Mouse (Mus musculus) cerebellum, postnatal 4 days (tissue): ENCODE data around the gene Cysrt1.
A peak's percentile ranks its signal among the peaks of the same experiment; 100 is the strongest.
"Not testable (repeated sequence)": the region's sequence is repeated elsewhere in the genome, so short reads cannot be mapped to it uniquely, and the experiment has no call there.

ENCODE experiments used
- DNase-seq, 2 experiments: peaks; one replicate each; pipeline ENCODE4 v3.0.0; 2022; ENCODE audit warnings: low spot score in 2 of 2, mixed read lengths in 1 of 2

Gene Cysrt1

DNA sequence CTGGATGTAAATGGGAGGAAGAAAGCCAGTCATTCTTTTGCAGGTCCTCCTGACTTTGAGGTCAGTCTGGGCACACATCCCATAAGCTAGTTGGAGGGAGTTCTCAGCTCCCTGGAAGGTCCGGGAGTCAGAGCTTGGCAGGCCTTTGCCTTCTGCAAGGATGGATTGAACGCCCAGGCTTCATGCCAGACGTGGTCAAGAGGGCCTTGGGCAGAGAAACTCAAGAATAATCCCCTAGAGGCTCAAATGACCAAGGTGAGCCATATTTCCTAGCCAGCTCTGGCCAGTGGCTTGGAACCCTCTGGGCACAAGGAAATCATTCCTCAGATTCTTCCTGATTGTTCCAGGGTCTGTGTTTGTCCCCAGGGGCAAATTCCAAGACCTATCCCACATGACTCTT, 22.6 kb upstream of the Cysrt1 start:
- DNase-seq: no peak

DNA sequence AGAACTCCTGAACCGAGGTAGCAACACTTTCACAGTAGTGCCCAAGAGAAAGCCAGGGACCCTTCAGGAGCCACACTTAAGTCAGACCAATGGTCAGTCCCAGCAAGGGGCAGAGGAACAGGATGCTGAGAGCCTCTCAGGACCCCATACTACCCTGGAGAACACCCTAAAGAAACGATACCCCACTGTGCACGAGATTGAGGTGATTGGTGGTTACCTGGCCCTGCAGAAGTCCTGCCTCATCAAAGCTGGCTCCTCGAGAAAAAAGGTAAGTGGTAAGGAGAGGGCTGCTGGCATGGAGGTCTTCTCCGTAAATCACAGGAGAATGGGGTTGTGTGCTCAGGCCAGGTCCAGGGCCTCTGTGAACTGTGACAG, 22.0 kb upstream of the Cysrt1 start:
- DNase-seq: no peak

DNA sequence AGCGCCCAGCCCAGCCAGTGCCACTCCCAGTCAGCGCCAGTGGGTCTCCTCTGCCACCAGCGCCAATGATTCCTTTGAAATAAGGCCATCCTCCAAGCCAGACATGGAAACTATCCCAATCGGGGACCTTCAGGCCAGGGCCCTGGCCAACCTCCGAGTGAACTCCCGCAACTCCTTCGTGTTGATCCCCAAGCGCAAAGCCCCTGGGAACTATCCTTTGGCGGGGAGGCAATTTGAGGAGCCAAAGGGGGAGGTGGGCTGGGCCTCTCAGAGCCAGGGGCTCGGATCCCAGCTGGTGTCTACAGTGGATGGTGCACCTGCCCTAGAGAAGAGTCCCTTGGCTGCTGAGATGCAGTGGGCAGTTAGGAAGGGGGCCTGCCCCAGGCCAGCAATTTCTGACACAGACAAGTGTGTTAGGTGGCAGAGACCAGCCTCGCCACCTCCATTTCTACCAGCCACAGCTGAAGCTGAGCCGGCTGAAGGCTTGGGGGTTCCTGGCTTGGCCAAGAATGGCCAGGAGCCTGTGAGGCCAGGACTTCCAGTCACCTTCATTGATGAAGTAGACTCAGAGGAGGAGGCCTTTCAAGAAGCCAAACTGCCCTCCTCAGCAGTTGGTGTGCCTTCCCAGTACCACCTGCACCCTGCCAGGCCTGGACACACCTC, 21.5 kb upstream of the Cysrt1 start:
- DNase-seq: no peak

DNA sequence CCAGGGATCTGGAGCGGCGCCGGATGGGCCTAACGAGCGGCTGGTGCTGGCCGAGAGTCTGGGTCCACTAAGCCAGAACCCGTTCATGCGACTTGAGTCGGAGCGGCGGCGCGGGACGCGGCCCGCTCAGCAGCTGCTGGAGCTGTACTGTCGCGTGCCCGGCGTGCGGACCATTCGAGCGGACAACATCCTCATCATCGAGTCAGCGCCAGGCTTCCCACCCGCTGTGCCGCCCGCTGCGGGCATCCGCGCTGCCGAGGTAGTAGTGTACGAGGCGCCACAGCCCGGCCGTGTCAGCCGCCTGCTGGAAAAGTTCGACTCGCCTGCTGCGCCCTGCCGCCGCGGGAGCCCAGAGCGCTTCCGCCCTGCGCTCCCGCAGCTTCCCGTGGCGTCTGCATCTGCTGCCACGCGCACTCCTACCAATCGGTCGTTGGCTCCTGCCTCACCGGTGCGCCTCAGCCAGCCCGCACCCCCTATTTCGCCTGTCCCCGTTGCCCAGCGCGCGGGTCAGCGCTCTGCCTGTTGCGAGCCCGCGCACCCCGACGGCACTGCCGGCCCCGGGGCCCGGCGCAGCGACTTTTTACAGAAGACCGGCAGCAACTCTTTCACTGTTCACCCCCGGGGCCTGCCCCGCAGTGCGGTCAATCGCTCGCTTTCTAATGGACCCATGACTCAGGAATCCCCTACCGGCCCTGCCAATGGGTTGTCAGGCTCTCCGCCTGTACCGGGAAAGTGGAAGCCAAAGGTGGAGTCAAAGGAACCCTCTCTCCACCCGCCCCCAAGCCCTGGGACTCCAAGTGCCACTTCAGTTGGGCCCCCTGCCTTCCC, 20.8 kb upstream of the Cysrt1 start:
- DNase-seq: peak in 1 of 2 experiments; percentile 80

DNA sequence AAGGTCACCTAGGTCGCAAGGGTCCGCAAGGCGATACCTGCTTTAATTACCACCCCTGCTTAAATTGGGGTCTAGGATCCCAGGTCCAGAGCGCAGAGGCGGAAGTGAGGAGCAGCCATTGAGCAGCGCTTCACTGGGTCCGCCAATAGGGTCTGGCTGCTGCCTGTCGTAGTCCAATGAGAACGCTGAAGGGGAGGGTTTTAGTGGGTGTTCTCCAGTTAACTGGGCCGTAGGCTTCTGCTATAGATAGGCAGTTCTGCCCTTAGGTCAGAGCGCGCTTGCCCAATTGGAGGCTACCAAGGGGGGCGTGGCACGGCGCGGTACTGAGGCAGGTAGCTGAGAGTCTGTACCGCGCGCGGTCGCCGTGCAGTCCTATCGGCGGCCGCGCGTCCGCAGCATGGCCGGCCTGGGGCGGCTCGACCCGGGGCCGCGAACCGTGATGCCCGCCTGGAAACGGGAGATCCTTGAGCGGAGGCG, 20.1 kb upstream of the Cysrt1 start, which contains the start of gene Tprn:
Gene Tprn (plus strand): TSS at position 328 of the 477 bp plus-strand sequence.
- DNase-seq: peak; percentile 79 to 92

DNA sequence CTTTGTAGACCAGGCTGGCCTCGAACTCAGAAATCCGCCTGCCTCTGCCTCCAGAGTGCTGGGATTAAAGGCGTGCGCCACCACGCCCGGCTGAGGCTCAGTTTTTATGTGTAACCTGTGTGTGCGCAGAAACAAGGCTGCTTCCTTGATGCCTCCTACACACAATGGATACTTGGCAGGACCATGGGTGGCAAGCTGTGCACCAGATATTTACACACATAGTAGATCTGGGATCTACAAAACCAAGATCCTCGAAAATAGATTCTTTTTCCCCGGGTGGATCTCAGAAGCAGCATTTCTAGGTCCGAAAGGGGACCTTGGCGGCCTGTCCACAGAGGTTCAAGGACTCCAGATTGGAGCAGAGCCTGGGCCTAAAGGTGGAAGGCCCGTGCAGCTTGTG, 19.6 kb upstream of the Cysrt1 start:
- no peak for DNase-seq

DNA sequence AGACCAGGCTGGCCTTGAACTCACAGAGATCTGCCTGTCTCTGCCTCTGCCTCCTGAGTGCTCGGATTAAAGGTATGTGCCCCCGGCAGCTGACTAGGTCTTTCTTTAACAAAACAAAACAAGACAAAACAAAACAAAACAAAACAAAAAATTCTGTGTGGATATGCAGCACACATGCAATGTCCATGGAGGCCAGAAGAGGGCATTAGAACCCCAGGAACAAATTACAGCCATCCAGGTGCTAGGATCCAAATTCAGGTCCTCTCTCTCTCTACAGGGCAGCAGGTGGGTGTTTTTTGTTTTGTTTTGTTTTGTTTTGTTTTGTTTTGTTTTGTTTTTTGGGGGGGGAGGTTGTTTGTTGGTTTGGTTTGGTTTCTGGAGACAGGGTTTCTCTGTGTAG, 16.6 kb upstream of the Cysrt1 start:
- DNase-seq: no peak

DNA sequence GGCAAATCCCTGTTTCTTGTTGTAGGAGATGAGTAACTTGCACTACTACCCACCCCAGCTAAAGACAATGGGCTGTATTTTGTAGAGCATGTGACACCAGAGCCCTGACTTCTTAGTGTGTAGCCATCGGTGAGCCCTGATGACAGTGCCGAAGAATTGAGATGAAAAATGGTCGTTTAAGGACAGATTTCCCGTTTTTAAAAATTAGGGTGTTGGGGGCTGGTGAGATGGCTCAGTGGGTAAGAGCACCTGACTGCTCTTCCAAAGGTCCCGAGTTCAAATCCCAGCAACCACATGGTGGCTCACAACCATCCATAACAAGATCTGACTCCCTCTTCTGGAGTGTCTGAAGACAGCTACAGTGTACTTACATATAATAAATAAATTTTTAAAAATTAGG, 15.0 kb upstream of the Cysrt1 start:
- not testable (repeated sequence) for DNase-seq

DNA sequence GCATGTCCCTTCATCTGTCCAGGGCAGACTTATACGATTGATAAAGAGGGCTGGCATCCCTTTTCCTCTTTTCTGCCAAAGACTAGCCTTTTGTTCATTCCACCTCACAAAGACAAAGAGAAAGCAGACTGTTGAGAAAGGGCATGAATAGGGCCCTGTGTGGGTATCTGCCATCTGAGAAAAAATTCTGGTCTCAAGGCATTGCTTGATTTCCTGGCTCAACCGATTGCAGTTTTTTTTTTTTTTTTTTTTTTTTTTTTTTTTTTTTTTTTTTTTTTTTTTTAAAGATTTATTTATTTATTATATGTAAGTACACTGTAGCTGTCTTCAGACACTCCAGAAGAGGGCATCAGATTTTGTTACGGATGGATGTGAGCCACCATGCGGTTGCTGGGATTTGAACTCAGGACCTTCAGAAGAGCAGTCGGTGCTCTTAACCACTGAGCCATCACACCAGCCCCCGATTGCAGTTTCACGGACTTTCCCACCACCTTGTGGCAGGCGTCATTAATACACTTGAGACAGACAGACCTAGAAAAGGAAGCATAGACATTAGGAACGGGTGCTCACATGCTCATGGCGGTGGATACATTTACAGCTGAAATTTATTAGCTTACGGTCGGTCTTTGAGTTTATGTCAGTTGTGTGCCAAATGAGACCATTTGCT, 14.3 kb upstream of the Cysrt1 start:
- DNase-seq: not testable (repeated sequence)

DNA sequence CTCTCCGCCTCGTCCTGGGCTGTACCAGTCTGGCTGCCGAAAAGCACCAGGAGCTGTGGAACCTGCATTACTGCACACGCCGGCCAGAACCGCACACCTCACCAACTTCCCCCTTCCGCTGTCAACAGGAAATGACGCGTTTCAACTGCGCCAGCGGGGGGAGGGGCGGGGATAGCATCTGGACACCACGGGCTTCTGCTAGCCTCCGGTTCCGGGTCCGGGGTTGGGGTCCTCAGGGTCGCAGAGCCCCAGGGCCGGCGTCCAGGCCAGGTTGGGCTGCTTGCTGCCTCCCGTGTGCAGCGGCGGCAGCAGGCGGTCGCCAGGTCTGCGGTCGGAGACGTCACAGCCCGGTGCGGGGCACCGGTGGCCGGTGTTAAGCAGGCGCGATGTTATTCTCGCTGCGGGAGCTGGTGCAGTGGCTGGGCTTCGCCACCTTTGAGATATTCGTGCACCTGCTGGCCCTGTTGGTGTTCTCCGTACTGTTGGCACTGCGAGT, 13.1 kb upstream of the Cysrt1 start, which contains the start of gene Tmem203:
Gene Tmem203 (plus strand): TSS at position 156 of the 496 bp plus-strand sequence.
- peak; percentile 66 to 86 for DNase-seq

DNA sequence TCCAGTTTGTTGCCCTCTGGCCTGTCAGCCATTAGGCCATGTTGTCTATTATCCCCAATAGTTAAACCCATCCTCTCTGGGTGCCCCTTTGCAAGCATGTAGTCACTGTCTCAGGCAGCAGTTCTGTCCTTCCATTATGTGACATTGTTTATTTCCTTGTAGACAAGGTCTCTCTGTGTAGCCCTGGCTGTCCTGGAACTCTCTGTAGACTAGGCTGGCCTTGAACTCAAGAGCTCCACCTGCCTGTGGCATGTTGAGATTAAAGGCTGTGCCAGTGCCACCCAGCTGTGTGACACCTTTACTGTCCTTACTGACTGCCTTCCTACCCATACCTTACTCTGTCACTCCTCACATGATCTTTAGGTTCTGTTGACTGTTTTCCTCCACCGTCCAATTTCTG, 10.1 kb upstream of the Cysrt1 start:
- no peak for DNase-seq

DNA sequence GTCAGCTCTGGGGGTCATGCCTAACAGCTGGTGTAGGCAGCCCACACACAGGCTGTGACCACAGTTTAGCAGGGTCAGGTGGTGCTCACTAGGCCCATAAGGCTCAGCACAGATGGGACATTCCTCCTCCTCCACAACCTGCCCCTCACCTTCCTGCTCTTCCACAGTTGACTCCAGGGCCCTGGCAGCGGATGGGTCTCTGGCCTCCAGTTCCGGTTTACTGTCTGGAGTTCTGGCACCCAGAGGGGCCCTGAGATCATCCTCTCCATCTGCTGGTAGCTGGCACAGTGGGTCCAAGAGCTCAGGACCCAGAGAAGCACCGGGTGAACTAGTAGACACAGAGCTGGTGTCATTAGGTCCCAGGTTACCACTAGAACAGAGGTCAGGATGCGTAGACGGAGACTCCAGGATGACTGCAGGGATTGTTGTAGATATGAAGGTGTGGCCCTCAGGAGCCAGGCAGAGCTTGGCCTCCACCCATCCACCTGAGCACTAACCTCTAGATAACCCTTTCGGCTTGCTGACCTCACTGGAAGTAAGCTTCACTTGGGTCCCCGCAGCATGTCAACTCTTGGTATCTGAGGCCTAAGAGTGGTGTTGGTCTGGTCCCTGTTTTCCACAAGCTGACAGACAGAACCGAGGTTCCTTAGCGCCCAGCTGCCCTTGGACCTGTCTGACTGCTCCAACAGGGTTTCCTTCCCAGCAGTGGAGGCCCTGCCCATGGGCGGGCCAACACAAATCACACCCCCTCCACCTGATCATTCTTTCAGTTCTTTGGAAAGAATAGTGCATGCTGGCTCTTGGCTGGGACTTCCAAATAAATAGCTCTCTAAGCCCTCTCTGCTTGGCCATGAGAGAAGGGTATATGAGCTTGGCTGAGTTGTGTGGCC, 4.2 kb upstream of the Cysrt1 start, which contains the start of gene AL732309.1:
Gene AL732309.1 (minus strand): TSS at position 681 of the 890 bp plus-strand sequence.
- DNase-seq: no peak

DNA sequence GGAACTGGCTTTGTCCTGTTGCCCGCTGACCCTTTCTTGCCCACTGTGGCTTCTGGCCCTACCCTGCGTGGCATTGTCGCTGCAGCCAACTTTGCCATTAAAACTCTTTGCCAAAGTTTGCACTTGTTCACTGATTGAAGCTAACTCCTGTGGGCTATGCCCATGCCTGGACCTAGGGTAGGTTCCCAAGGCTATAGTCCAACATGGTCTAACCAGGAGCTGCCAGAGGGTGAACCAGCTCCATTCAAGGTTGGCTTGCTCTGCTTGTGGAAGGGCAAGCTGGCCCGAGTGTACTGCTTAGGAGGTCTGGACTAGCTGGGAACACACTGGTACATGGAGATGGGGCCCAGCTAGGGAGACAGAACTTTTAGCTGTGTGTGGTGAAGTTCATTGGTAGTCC, 1.9 kb upstream of the Cysrt1 start:
- no peak for DNase-seq

DNA sequence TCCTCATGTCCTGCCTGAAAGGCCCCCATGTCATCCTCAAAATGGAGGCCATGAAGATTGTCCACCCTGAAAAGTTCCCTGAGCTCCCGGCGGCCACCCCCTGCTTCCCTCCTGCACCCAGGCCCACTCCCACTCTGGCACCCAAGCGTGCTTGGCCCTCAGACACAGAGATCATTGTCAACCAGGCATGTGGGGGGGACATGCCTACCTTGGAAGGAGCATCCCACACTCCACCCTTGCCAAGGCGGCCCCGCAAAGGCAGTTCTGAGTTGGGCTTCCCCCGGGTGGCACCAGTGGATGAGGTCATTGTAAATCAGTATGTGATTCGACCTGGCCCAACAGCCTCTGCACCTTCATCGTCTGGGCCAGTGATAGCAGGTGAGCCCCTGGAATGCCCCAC, 1.1 kb upstream of the Cysrt1 start:
- DNase-seq: no peak

DNA sequence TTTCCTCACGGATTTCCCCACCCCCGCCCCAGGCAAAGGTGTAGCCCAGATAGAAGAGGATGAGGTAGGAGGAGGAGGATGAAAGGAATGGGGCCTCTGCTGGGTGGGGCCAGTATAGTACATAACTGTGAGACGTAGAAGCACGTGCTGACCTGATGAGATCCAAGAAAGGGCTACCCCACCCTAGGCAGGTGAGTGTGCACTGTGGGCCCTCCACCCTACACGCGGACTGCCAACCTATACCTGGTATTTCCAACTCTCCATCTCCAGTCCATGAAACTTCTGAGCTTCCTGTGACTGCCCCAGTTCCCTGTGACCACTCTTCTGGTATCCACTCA, 845 bp downstream of the Cysrt1 start:
- no peak for DNase-seq

DNA sequence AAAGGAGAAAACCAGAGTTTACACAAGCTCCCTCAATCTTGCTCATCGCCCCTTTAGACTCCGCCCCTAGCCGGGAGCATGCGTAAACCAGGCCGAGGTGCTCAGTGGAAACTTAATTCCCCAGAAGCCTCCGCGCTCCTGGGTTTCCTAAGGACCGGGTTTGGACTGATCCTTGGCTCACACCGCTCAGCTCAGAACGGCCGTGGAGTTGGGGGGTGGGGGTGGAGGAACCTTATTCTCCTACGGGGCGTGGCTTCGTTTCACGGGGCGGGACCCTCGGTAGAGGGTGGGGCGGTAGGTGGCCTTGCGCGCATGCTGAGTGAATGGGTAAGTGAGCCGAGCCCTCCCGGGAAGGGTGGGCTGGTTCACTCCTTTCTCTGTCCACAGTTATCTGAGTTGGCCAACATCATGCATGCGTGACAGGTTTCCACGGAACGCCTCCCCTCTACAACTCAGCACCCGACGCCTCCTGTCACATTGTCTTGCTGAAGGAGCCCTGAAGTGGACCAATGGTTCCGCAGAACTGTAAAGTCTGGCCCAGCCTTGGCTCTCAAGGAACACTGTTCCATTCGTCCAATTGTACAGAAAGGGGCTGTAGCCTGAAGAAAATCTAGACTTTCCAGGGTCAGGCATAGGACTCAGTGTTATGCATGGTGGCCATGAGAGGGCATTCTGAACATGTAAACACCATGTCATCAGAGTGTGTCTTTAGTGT, 1.4 kb downstream of the Cysrt1 start:
- peak in 1 of 2 experiments; percentile 45 for DNase-seq

DNA sequence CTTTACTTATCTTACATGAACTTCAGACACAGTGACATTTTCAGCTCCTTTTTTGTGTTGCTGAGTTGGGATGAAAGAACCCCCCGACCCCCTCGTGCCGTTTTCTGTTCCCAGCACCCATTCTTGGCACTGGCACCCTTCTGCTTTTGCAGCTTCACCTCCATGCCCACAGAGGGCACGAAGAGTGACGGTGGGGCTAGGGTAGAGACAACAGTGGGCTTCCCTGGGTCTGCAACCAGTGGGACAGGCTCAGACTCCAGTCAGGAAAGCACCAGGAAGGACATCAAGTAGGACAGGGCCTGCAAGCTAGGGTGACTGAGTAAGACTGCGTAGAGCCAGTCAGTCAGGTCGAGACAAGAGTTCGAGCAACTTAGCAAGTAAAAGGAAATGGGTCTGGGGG, 1.9 kb downstream of the Cysrt1 start:
- no peak for DNase-seq

DNA sequence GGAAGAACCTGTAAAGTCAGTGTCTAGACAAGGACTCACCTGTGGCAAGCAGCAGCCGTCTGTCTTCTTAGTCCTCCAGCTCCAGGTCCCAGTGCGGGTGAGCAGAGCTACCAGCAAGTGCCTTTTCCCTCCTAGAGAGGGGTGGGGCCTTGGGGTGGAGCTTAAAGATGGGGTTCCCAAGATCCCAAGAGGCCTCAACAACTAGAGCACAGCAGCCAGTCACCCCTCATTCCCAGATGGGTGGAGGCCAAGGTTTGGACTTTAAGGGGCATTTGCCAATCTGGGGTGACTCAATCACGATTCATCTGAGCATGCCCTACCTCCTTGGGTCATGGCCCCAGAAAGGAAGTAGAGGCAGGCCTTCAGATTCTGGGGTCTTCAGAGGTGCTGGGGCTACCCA, 2.5 kb downstream of the Cysrt1 start:
- DNase-seq: no peak

DNA sequence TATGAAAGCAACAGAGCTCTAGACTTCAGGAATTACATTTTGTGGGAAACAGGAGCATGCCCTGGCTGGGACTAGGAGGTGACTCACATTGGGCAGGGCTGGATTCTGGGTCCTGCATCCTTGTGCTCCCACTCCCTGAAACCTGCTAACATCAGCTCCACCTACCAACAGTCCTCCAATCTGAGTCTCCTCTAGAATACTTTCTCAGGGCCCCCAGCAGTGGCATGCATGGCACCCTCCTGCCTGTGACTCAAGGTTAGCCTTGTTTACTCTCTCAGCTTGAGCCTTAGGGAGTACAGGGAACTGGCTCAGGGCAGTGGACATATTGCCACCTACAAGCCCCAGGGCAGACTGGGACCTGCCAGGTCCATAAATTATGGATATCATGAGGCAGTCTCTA, 4.1 kb downstream of the Cysrt1 start:
- no peak for DNase-seq

DNA sequence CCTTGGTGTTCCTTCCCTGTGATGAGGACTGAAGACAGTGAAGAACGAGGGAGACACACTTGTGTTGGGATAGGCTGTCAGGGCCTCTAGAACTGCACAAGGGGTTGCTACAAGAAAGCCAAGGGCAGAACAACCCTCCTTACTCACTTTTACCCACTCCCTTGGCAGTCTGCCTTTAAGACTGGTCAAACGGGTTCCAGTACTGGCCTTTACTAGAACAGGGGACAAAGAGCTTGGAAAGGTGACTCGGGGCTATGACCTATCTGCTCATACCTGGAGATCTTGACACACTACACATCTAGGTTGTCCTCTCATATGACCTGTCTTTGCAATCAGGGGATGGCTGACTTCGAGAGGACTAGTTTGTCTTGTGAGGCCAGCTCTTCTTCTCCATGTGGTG, 4.7 kb downstream of the Cysrt1 start:
- DNase-seq: no peak

DNA sequence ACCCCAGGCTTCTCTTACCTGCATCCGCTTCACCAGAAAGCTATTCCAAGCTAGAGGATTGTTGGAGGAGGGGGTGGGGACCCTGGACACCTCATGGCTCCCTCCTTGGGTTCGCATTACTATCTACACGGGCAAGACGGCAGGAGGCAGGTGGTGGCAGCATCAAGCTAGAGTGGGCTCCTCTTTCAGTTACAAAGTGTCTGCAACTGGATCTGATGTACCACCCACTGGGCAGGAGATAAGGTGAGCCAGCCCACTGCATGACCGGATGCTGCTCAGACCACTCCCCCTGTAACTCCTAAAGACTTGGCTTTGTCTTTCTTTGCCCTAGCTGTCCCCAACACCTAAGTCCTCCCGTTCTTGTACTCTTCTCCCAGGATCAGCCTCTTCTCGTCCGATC, 5.6 kb downstream of the Cysrt1 start, which contains the start of gene Rnf224:
Gene Rnf224 (minus strand): TSS at position 174 of the 400 bp plus-strand sequence.
- DNase-seq: no peak
